Mouse (Mus musculus): ENCODE data around the gene Ralgps1.

GRCm38 (mm10) chr2:33321641-33322040 is 49.6 kb downstream of the Ralgps1 start:
- TF ChIP-seq CTCF (IDR thresholded peaks at IDR 0.05; ENCODE audit: insufficient read depth, low read depth, low read length) (no peak), POLR2A (IDR thresholded peaks at IDR 0.05; ENCODE audit: insufficient read depth, low read depth, low read length) (no peak)
